Mouse (Mus musculus): Measurements from ENCODE around the gene Setdb1. TPM values are rescaled to one million over a fixed set of nuclear protein-coding genes. Genes with fewer than 3 reads are reported as not detected.

Gene Setdb1
- polyA plus RNA-seq, 1 experiment from 2014 or later = 59.1 TPM

DNA sequence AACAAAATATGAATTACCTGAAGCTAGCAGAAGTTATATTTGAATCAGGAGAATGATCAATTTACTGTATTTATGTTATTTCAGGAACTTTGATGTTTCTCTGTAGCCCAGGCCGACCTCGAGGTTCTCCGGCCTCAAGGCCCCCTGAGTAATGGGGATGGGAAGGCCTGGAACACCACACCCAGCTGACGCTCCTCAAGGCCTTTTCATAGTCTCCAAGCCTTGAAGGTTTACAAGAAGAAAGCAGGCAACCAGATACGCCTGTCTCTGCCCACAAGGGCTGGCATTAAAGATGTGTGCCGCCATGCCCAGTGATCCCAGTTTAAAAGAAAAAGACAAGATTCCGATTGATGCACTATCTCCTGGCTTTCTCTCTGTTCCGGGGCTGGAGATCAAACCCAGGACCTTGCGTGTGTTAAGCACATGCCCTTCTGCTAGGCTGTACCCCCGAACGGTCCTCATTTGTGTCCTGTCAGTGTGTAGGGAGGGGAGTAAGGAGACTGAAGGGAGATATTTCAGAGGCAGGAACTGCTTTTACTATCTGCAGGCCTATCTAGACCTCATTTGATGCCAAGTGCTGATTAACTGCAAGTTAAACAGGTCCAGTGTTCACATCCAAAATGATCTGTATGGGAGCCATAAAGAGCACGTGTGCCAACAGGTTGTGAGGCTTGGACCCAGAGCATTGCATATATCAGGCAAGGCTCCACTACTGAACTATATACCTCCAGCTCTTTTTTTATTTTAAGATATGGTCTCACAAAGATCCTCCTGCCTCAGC is 72.3 kb downstream of the Setdb1 start:
- WGBS = 92% methylated on average over 12 of the region's 12 CpGs
- DNase-seq (ENCODE audit: extremely low spot score, low spot score) = no peak
- H3K27ac ChIP-seq = no peak overlapping the region
- peaks cover 20% of the 10 kb centered on the region for H3K36me3 ChIP-seq (replicated peaks)
- H3K27me3 ChIP-seq (ENCODE audit: poor library complexity, severe bottlenecking) = no peaks in the 10 kb centered on the region
- H3K9me3 ChIP-seq = no peaks in the 10 kb centered on the region
- H3K4me1 ChIP-seq = peaks cover 33% of the 10 kb centered on the region
- H3K4me3 ChIP-seq = peak overlapping the region; percentile 71

DNA sequence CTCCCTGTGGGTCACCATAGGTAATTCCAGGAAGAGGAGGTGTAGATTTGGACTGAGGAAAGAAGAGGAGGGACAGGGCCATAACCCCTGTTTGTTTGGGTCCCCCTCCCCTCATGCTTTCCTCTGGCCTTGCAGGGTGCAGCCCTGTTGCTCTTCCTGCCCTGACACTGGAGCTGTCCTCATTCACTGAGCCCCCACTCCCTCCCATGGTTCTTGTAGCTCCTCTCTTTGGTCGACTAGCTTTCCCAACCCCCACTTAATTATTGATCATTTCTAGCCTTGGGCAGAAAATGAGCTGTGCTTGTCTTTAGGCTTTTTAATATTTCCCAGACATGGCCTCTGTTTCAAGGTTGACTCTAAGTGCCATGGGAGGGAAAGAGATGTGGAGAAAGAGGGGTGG is 72.9 kb downstream of the Setdb1 start:
- no peaks in the 10 kb centered on the region for H3K9me3 ChIP-seq
- no peaks in the 10 kb centered on the region for H3K27me3 ChIP-seq (ENCODE audit: poor library complexity, severe bottlenecking)
- peaks cover 16% of the 10 kb centered on the region for H3K36me3 ChIP-seq (replicated peaks)
- DNase-seq (ENCODE audit: extremely low spot score, low spot score) = no peak
- H3K27ac ChIP-seq = peak overlapping the region; percentile 94
- peak overlapping the region; percentile 71 for H3K4me3 ChIP-seq
- H3K4me1 ChIP-seq = peaks cover 33% of the 10 kb centered on the region
- 39% methylated on average over 1 of the region's 1 CpGs for WGBS

- H3K4me1 ChIP-seq = peaks cover 33% of the 10 kb centered on the region
- DNase-seq (ENCODE audit: extremely low spot score, low spot score) = no peak
- H3K27ac ChIP-seq = peak overlapping the region; percentile 94
- peaks cover 13% of the 10 kb centered on the region for H3K36me3 ChIP-seq (replicated peaks)
- peak overlapping the region; percentile 71 for H3K4me3 ChIP-seq
- H3K9me3 ChIP-seq = no peaks in the 10 kb centered on the region
- H3K27me3 ChIP-seq (ENCODE audit: poor library complexity, severe bottlenecking) = no peaks in the 10 kb centered on the region
- WGBS = 2% methylated on average over 7 of the region's 7 CpGs
Observed at GRCm38 (mm10) chr3:95283589-95283941, 73.4 kb downstream of the Setdb1 start.

DNA sequence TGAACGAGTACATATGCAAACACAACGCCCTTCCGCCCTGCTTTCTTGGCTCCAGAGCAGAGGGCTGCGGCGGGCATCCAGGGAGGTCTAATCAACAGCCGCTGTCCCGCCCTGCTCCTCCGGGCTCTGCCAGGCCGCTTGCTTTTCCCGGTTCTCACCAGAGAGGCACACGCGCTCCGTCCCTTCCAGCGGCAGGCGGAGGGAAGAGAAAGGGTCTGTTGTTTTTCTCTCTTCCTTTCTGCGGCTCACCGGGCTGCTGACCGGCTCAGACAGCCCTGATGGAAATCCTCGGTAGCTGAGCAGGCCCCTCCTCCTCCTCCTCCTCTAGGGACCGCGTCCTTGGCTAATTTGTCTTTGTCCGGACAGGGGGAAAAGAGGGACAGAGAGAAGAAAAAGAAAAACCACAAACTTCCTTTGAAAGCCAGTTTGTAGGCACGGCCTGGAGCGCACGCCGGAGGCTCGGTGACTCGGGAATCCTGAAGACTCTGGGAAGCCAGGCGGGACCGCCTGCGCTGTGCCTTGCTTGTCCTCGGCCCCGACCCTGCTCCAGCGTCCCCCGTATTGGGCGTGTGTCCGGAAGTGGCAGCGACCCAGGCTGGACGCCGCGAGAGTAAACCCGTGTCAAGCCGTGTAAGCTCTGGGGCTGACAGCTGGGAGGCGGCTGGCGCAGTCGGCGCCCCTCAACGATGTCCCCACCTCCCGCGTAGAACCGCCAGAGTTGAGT is 74.0 kb downstream of the Setdb1 start:
- WGBS = under 1% methylated on average over 50 of the region's 51 CpGs
- peak overlapping the region; percentile 71 for H3K4me3 ChIP-seq
- no peaks in the 10 kb centered on the region for H3K9me3 ChIP-seq
- peak overlapping the region; percentile 94 for H3K27ac ChIP-seq
- H3K4me1 ChIP-seq = peaks cover 33% of the 10 kb centered on the region
- DNase-seq (ENCODE audit: extremely low spot score, low spot score) = peak; percentile 82
- H3K27me3 ChIP-seq (ENCODE audit: poor library complexity, severe bottlenecking) = no peaks in the 10 kb centered on the region
- H3K36me3 ChIP-seq (replicated peaks) = peaks cover 7% of the 10 kb centered on the region

GRCm38 (mm10) chr3:95282381-95282864 is 74.6 kb downstream of the Setdb1 start:
- no peaks in the 10 kb centered on the region for H3K9me3 ChIP-seq
- H3K4me3 ChIP-seq = peak overlapping the region; percentile 71
- peak overlapping the region; percentile 94 for H3K27ac ChIP-seq
- WGBS = under 1% methylated on average over 11 of the region's 11 CpGs
- H3K36me3 ChIP-seq (replicated peaks) = peaks cover 2% of the 10 kb centered on the region
- H3K27me3 ChIP-seq (ENCODE audit: poor library complexity, severe bottlenecking) = no peaks in the 10 kb centered on the region
- DNase-seq (ENCODE audit: extremely low spot score, low spot score) = no peak
- H3K4me1 ChIP-seq = peaks cover 33% of the 10 kb centered on the region

GRCm38 (mm10) chr3:95281216-95282126 is 75.5 kb downstream of the Setdb1 start, which contains the start of the genes Mindy1 and Prune1:
TSS of gene Mindy1 (plus strand) at chr3:95281345.
TSS of gene Prune1 (minus strand) at chr3:95282076.
- H3K9me3 ChIP-seq = no peaks in the 10 kb centered on the region
- 0 out of 2 replicates have a peak, but pooled peaks cover 3% of the 10 kb centered on the region for H3K36me3 ChIP-seq (replicated peaks)
- H3K27me3 ChIP-seq (ENCODE audit: poor library complexity, severe bottlenecking) = no peaks in the 10 kb centered on the region
- peaks cover 33% of the 10 kb centered on the region for H3K4me1 ChIP-seq
- peak within 1 kb of the TSS; percentile 71 for H3K4me3 ChIP-seq
- peak within 1 kb of the TSS; percentile 94 for H3K27ac ChIP-seq
- peak; percentile 97 for DNase-seq (ENCODE audit: extremely low spot score, low spot score)
- WGBS = under 1% methylated on average over 53 of the region's 53 CpGs

DNA sequence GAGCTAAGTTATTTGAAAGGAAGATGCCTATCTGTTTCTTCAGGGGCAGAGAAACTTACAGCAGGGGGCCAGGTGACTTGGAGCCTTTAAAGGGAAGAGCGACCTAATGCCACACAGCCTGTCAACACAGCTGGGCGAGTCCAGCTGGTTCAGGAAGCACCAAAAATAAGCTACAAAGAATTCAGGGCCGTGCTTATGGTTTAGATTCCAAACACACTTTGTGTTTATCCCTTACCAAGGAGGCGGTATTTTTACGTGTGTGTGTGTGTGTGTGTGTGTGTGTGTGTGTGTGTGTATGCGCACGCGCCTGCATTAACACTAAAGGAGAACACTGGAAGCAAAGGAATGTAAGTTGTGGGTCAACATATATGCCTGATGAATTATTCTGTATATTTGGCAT is 76.3 kb downstream of the Setdb1 start:
- Histone ChIP-seq H3K27ac (peak overlapping the region; percentile 94), H3K27me3 (ENCODE audit: poor library complexity, severe bottlenecking) (no peaks in the 10 kb centered on the region), H3K9me3 (no peaks in the 10 kb centered on the region), H3K36me3 (replicated peaks) (0 out of 2 replicates have a peak, but pooled peaks cover 3% of the 10 kb centered on the region), H3K4me1 (peaks cover 33% of the 10 kb centered on the region), H3K4me3 (peak overlapping the region; percentile 71)
- DNase-seq (ENCODE audit: extremely low spot score, low spot score) = no peak
- 31% methylated on average over 8 of the region's 8 CpGs for WGBS

- H3K36me3 ChIP-seq (replicated peaks) = peaks cover 12% of the 10 kb centered on the region
- DNase-seq (ENCODE audit: extremely low spot score, low spot score) = no peak
- H3K27me3 ChIP-seq (ENCODE audit: poor library complexity, severe bottlenecking) = no peaks in the 10 kb centered on the region
- no peaks in the 10 kb centered on the region for H3K9me3 ChIP-seq
- no peak overlapping the region for H3K27ac ChIP-seq
- H3K4me3 ChIP-seq = no peak overlapping the region
- peaks cover 12% of the 10 kb centered on the region for H3K4me1 ChIP-seq
- 100% methylated on average over 1 of the region's 1 CpGs for WGBS
Observed at GRCm38 (mm10) chr3:95277149-95277551, 79.9 kb downstream of the Setdb1 start.

DNA sequence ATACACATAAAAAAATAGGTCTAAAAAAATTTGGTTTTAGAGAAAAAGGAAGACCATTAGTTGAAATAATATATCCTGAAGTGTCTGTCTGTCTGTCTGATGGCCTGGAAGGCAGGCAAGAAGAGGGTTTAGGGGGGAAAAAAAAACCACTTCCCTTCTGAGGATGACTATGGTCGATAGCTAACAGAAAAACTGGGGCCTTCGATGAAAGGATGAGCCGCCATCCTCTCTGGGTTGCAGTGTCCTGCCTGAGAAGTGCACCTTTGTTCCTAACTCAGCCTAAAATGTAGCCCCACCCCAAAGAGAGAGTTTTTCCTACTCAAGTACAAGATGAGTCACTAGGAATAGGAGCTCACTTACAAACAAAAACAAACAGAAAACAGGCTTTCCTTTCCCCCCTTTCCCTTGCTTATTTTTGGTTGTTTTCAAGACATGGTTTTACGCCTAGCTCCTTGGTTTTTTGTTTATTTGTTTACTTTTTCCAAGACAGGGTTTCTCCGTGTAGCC is 80.5 kb downstream of the Setdb1 start:
- Histone ChIP-seq H3K36me3 (replicated peaks) (peaks cover 12% of the 10 kb centered on the region), H3K27ac (no peak overlapping the region), H3K27me3 (ENCODE audit: poor library complexity, severe bottlenecking) (no peaks in the 10 kb centered on the region), H3K4me1 (peaks cover 7% of the 10 kb centered on the region), H3K9me3 (no peaks in the 10 kb centered on the region), H3K4me3 (no peak overlapping the region)
- WGBS = 90% methylated on average over 5 of the region's 5 CpGs
- DNase-seq (ENCODE audit: extremely low spot score, low spot score) = no peak

DNA sequence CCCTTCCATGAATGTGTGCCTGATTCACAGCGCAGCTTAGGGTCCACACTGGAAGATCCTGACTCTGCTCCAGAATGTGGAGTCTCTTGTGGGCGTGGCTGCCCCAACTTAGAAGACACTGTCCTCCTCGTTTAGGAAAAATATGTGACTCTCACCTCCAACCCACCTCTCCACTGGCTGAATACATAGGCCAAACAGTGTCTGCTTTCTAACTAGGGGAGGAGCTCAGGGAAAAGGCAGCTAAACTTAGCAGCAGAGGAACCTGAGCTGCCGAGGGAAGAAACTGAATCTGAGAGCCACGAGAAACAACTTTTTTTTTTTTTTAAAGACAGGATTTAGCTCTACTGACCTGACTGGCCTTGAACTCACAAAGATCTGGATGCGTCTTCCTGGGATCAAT is 81.8 kb downstream of the Setdb1 start:
- H3K27me3 ChIP-seq (ENCODE audit: poor library complexity, severe bottlenecking) = no peaks in the 10 kb centered on the region
- WGBS = 87% methylated on average over 6 of the region's 6 CpGs

DNA sequence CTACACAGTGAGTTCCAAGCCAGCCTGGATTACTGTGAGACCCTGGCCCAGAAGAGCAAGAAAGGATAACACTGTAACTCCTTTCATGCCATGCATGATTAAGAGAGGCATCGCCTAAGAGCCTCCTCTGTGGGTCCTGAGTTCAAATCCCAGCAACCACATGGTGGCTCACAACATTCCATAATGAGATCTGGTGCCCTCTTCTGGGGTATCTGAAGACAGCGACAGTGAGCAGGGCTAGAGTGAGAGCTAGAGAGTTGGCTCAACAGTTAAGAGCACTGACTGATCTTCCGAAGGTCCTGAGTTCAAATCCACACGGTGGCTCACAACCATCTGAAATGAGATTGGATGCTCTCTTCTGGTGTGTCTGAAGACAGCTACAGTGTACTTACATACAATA is 82.5 kb downstream of the Setdb1 start:
- Histone ChIP-seq H3K36me3 (replicated peaks) (peaks cover 12% of the 10 kb centered on the region), H3K4me1 (no peaks in the 10 kb centered on the region), H3K27me3 (ENCODE audit: poor library complexity, severe bottlenecking) (no peaks in the 10 kb centered on the region), H3K9me3 (no peaks in the 10 kb centered on the region), H3K27ac (no peak overlapping the region), H3K4me3 (no peak overlapping the region)
- WGBS = 94% methylated on average over 4 of the region's 4 CpGs
- DNase-seq (ENCODE audit: extremely low spot score, low spot score) = no peak

More for the DNA sequence above, 81.8 kb downstream of the Setdb1 start:
- Histone ChIP-seq H3K9me3 (no peaks in the 10 kb centered on the region), H3K27ac (no peak overlapping the region), H3K4me1 (no peaks in the 10 kb centered on the region), H3K36me3 (replicated peaks) (peaks cover 12% of the 10 kb centered on the region), H3K4me3 (no peak overlapping the region)
- DNase-seq (ENCODE audit: extremely low spot score, low spot score) = no peak

All from forebrain, embryonic 10.5 days (tissue).